Mouse (Mus musculus) thymus, postnatal 36 days (tissue): ENCODE results near the gene Oprl1.

Experiments used
- DNase-seq, 2 experiments: peaks; one replicate each; pipeline ENCODE4 v3.0.0; 2022; ENCODE audit warnings: mixed read lengths in 2 of 2

Oprl1 gene

GRCm38 (mm10) chr2:181714903-181715326 is at the start of gene Oprl1:
Oprl1 (plus strand) TSS chr2:181715016.
- DNase-seq, result peak in 1 of 2 experiments; percentile 35

- no peak for DNase-seq
These were observed 44.4 kb upstream of the Oprl1 start for GRCm38 (mm10) chr2:181670285-181670912.

GRCm38 (mm10) chr2:181670913-181671311 is 43.9 kb upstream of the Oprl1 start:
- DNase-seq, result no peak

- no peak for DNase-seq
These were observed 43.5 kb upstream of the Oprl1 start, which contains the start of gene Sox18 for GRCm38 (mm10) chr2:181671326-181671725. Sox18 (minus strand) TSS chr2:181671640.

GRCm38 (mm10) chr2:181671984-181672383 is 42.8 kb upstream of the Oprl1 start:
- no peak for DNase-seq

- no peak for DNase-seq
These were observed 41.3 kb upstream of the Oprl1 start for GRCm38 (mm10) chr2:181673501-181673900.

GRCm38 (mm10) chr2:181674934-181675333 is 39.9 kb upstream of the Oprl1 start:
- no peak for DNase-seq

GRCm38 (mm10) chr2:181675454-181675853 is 39.4 kb upstream of the Oprl1 start:
- no peak for DNase-seq

GRCm38 (mm10) chr2:181676424-181676823 is 38.4 kb upstream of the Oprl1 start:
- DNase-seq, result no peak

- DNase-seq, result no peak
These were observed 37.6 kb upstream of the Oprl1 start for GRCm38 (mm10) chr2:181677096-181677754.

GRCm38 (mm10) chr2:181677755-181678098 is 37.1 kb upstream of the Oprl1 start:
- DNase-seq, result no peak

GRCm38 (mm10) chr2:181678780-181679179 is 36.0 kb upstream of the Oprl1 start:
- peak; percentile 73 to 79 for DNase-seq

GRCm38 (mm10) chr2:181679951-181680715 is 34.7 kb upstream of the Oprl1 start, which contains the start of gene Tcea2:
Tcea2 (plus strand) TSS chr2:181680310.
- peak; percentile 66 to 67 for DNase-seq

- no peak for DNase-seq
These were observed 34.1 kb upstream of the Oprl1 start for GRCm38 (mm10) chr2:181680716-181681117.

- no peak for DNase-seq
These were observed 32.8 kb upstream of the Oprl1 start for GRCm38 (mm10) chr2:181681978-181682377.

GRCm38 (mm10) chr2:181683381-181683780 is 31.4 kb upstream of the Oprl1 start:
- DNase-seq, result no peak

GRCm38 (mm10) chr2:181684713-181685112 is 30.1 kb upstream of the Oprl1 start:
- no peak for DNase-seq

- no peak for DNase-seq
These were observed 29.1 kb upstream of the Oprl1 start for GRCm38 (mm10) chr2:181685686-181686085.

GRCm38 (mm10) chr2:181687586-181687985 is 27.2 kb upstream of the Oprl1 start:
- no peak for DNase-seq

GRCm38 (mm10) chr2:181689466-181690160 is 25.2 kb upstream of the Oprl1 start:
- DNase-seq, result no peak

- DNase-seq, result no peak
These were observed 23.7 kb upstream of the Oprl1 start for GRCm38 (mm10) chr2:181691083-181691482.

- DNase-seq, result no peak
These were observed 23.2 kb upstream of the Oprl1 start for GRCm38 (mm10) chr2:181691571-181691970.

GRCm38 (mm10) chr2:181692304-181692703 is 22.5 kb upstream of the Oprl1 start:
- DNase-seq, result no peak
